Mouse (Mus musculus) thymus, postnatal 10 days (tissue): ENCODE results near the gene Neurog1.

ENCODE experiments used
- DNase-seq, 2 experiments: peaks; one replicate each; pipeline ENCODE4 v3.0.0; 2021; ENCODE audit warnings: low spot score in 2 of 2

The Neurog1 gene

GRCm38 (mm10) chr13:56258196-56259020, 6.4 kb upstream of the Neurog1 start:
- DNase-seq, result no peak

GRCm38 (mm10) chr13:56257469-56258153, 5.6 kb upstream of the Neurog1 start:
- no peak for DNase-seq

DNA sequence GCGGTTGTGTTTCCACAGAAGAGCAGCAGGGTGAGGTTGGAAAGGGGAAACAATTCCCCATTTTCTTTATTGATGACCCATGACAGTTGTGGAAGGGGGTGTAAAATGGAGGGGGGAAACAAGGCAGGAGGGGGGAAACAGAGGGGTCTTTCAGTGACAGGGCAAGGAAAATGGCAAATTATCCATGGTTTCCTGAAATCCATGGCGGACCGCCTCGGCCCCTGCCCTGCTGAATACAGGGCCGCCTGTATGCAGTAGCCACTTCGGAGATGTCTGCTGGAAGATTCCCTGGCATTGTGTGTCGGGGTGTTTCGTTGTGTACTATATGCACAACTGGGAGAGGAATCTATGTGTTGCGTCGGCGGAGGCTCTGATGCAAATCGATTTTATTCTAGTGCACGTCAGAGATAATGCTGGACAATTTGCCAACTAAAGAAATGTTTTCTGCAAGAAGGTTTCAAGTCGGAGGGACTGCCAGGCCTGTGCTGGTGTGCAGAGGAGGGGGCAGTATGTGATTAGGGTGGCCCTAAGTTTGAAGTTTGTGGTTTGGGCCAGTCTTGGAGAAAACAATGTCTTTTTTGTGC, 4.8 kb upstream of the Neurog1 start:
- DNase-seq, result no peak

GRCm38 (mm10) chr13:56253379-56253778, 1.4 kb upstream of the Neurog1 start:
- DNase-seq, result no peak

- DNase-seq, result no peak
These were observed 820 bp upstream of the Neurog1 start for GRCm38 (mm10) chr13:56252783-56253182.

DNA sequence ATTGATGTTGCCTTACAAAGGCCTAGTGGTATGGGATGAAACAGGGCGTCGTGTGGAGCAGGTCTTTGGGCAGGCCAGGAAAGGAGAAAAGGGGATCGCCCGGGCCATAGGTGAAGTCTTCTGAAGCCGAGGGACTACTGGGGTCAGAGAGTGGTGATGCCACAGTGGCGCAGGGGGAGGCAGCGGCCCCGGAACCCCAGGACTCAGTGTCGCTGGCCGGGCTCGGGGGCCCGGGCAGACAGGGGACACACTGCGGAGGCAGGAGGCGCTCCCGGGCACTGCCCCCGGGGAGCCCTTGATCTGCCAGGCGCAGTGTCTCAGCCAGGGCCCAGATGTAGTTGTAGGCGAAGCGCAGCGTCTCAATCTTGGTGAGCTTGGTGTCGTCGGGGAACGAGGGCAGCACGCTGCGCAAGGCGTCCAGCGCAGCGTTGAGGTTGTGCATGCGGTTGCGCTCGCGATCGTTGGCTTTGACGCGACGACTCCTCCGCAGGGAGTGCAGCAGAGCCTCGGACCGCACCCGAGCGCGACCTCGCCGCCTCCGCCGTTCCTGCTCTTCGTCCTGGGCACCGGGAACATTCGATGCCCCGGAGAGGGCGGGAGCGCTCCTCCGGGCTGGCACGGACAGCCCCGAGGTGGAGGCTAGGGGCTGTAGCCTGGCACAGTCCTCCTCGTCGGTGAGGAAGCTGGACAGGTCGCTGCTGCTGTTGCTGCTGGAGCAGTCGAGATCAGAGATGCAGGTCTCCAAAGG, 613 bp downstream of the Neurog1 start:
- no peak for DNase-seq

DNA sequence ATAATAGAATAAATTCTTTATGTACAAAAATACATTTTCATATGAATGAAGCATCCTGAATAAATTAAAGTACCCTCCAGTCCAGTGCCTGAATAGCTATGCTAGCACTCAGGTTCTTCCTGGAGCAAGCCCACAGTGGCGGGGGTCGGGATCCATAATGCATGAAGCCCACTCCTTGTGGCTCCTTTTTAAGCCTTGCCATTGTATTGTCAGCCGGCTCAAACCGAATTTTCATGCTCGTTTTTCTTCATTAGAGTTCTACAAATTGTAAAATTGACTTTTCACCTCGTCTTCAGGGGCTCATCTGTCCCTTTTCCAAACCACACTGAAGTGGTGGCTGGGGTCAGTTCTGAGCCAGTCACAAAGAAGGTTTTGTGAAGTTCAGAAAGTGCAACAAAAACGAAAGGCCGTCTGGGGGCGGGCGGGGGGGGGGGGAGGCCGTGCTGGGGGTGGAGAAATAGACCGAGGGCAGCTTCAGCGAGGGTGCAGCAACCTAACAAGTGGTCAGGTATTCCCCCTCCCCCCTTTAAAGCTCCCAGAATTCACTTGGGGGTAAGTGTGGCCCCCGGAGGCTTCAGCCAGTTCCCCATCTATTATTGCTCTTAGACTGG, 1.3 kb downstream of the Neurog1 start:
- DNase-seq, result no peak

GRCm38 (mm10) chr13:56249593-56250341, 2.2 kb downstream of the Neurog1 start:
- DNase-seq, result no peak

GRCm38 (mm10) chr13:56243104-56243503, 8.9 kb downstream of the Neurog1 start:
- DNase-seq, result no peak

GRCm38 (mm10) chr13:56240012-56240770, 11.8 kb downstream of the Neurog1 start:
- DNase-seq, result no peak

DNA sequence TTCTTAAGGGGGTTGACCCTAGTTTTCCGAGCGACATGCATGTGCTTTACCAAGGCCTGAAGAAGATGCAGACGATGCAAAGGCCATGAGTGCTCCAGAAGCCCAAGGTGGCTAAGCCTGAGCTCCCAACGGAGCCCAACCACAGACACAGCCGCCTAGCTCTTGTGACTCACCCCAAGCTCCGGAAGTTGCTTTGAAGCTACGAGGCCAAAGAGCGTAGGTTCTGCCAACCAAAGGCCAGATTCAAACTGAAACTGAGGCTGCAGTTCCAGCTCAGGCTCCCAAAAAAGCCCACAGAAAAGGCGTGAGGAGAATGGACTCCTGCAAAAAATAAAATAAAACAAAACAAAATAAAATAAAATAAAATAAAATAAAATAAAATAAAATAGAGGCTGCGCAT, 14.1 kb downstream of the Neurog1 start:
- DNase-seq, result no peak

DNA sequence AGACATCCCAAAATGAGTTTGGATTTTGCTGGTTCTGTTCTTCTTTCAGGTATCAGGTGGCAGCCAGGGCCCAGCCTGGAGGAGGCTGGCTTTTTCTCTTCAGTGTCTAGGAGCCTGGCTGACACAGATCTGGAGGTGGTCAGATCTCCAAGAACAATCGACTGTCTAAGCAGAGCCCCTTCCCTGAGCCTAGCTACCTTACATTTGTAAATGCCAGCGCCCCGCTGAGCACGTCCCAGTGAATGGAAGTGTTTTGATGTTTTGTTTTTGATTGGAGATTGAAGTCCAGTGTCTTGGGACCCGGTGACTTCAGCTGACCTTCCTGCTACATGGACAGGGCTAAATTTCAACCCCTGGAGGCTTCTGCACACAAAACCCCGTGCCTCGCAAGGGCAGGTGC, 15.8 kb downstream of the Neurog1 start:
- no peak for DNase-seq

DNA sequence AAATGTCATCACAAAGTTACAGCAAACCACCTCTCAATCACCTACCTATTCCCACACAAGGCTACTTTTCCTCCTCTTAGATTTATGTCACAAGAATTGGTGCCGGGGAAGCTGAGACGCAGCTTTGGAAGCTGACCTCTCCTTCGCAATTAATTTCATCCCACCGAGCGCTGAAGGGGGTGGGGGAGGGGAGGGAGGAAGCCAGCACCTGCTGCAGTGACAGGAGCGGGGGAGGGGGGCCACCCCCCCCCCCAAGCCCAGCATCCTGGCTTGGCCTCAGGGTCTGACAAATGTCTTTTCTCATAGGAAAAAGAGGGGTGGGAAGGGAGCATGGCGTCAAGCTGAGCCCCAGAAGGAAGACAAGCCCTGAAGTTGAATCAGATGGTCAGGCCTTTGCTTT, 23.2 kb downstream of the Neurog1 start:
- DNase-seq, result no peak

GRCm38 (mm10) chr13:56226175-56226954, 25.6 kb downstream of the Neurog1 start:
- DNase-seq, result no peak

- DNase-seq, result peak; percentile 29 to 42
These were observed 28.3 kb downstream of the Neurog1 start for GRCm38 (mm10) chr13:56223625-56224024.

DNA sequence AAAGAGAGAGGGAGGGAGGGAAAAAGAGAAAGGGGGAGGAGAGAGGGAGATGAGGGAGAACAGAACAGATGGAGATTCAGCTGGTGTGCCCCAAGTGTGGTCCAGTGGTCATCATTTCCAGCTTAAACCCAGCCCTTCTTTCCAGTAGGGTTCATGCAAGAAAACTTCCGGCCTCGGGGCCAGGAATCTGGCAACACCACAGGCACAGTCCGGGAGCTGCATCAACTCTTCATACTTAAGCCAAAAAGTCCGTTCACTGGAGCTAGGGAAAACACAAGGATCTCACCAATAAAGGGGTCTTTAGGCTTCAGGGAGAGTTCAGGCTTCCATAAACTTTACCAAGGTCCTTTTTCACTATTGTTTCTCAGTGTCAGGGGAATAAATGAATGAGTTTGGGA, 29.1 kb downstream of the Neurog1 start:
- no peak for DNase-seq

DNA sequence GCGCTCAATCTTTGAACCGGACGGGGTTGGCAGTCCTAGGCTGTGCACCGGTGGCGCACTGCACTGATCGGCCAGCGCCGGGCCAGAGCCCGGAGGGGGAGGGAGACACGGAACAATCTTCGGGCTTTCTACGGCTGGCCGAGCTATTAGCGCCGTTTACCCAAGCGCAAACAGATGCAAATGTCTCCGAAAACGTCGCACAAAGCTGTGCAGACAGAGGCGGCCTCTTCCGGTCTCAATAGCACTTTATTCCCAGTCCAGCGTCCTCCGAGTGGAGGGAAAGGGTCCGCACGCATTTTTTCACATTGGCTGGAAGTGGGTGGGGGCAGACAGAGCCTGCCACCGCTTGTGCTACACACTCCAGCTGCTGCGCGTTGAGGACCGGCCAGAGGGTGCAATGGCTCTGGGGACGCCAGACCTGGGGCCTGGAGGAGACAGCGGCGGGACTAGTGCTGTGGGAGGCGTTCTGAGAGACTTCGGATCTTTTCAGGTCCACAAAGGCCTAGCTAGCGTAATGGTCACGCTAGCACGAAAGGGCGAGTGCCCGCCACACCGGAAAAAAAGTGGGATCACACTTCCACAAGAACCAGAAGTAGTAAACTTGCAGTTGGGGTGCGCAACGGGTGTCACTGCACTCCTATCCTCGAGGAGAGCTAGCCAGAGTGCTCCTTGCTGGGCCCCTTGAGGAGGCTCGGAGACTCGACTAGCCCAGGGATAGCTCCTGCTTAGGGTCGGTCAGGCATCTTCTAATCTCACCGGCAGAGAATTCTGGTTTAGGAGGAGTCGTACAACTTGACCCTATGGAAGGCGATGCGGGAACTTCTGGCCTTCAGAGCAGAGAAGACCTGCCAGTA, 29.7 kb downstream of the Neurog1 start:
- DNase-seq, result no peak

- DNase-seq, result no peak
These were observed 30.6 kb downstream of the Neurog1 start for GRCm38 (mm10) chr13:56221129-56221910.
